Mouse (Mus musculus) embryonic facial prominence, embryonic 13.5 days (tissue): Measurements from ENCODE around the gene Rybp. TPM values are rescaled to one million over a fixed set of nuclear protein-coding genes. Genes with fewer than 3 reads are reported as not detected.

Source experiments
- ATAC-seq: fragments of 200-750 bp; cut with Nextera tagmentation; 2 replicates; pipeline ENCODE4 v1.8.0; 2017; ENCODE audit warnings: low read depth; ENCODE audit not compliant: insufficient number of reproducible peaks, insufficient read depth, low FRiP score, low TSS enrichment
- H3K27ac ChIP-seq: fragments of 300-500 bp; sonication (generic); 2 replicates; pipeline ENCODE4 v1.5.1; 2015; ENCODE audit warnings: moderate library complexity, mild to moderate bottlenecking, inconsistent platforms
- H3K27me3 ChIP-seq: fragments of 300-500 bp; sonication (generic); 2 replicates; pipeline ENCODE4 v1.6.1; 2015; ENCODE audit warnings: mild to moderate bottlenecking, inconsistent platforms
- H3K36me3 ChIP-seq: fragments of 300-500 bp; sonication (generic); 2 replicates; pipeline ENCODE4 v1.6.1; 2015; ENCODE audit warnings: mild to moderate bottlenecking, inconsistent platforms
- H3K4me1 ChIP-seq: fragments of 300-500 bp; sonication (generic); 2 replicates; pipeline ENCODE4 v1.6.1; 2015; ENCODE audit warnings: inconsistent platforms
- H3K4me2 ChIP-seq: fragments of 300-500 bp; sonication (generic); 2 replicates; pipeline ENCODE4 v1.6.1; 2015; ENCODE audit warnings: moderate library complexity, mild to moderate bottlenecking, inconsistent platforms
- H3K4me3 ChIP-seq: fragments of 300-500 bp; sonication (generic); 2 replicates; pipeline ENCODE4 v1.5.1; 2015; ENCODE audit warnings: mild to moderate bottlenecking, inconsistent platforms
- H3K9ac ChIP-seq: fragments of 300-500 bp; sonication (generic); 2 replicates; pipeline ENCODE4 v1.6.1; 2015; ENCODE audit warnings: mild to moderate bottlenecking, inconsistent platforms
- H3K9me3 ChIP-seq: fragments of 300-500 bp; sonication (generic); 2 replicates; pipeline ENCODE4 v1.6.1; 2016; ENCODE audit warnings: inconsistent platforms
- WGBS: fragments of 180-500 bp; shearing (Covaris S2); methylation state at CpG from one replicate; pipeline ENCODE4 v1.1.7; 2015; ENCODE audit warnings: mixed read lengths; 5-methylcytosine and 5-hydroxymethylcytosine counted together
- polyA plus RNA-seq: library from polyadenylated mRNA; unstranded; fragments of >200 nt; fragmentation: Nextera tagmentation; extraction: Ambion mirVana; gene quantifications from 2 replicates; pipeline ENCODE4 v1.2.1, GENCODE M21; 2015

Rybp gene
- polyA plus RNA-seq, 1 experiment from 2014 or later: 22.0 TPM

- Histone ChIP-seq H3K4me1 (peaks cover 36% of the 10 kb centered on the region), H3K27me3 (peaks cover 20% of the 10 kb centered on the region; the same call in 1 of the 2 replicates), H3K36me3 (no peaks in the 10 kb centered on the region), H3K9me3 (no peaks in the 10 kb centered on the region), H3K27ac (no peak overlapping the region), H3K4me3 (no peak overlapping the region), H3K9ac (no peak overlapping the region), H3K4me2 (no peak overlapping the region)
- WGBS: 53% methylated on average over 7 of the region's 7 CpGs
- no peak for ATAC-seq
These were observed 82.8 kb downstream of the Rybp start for GRCm38 (mm10) chr6:100204436-100204835.

DNA sequence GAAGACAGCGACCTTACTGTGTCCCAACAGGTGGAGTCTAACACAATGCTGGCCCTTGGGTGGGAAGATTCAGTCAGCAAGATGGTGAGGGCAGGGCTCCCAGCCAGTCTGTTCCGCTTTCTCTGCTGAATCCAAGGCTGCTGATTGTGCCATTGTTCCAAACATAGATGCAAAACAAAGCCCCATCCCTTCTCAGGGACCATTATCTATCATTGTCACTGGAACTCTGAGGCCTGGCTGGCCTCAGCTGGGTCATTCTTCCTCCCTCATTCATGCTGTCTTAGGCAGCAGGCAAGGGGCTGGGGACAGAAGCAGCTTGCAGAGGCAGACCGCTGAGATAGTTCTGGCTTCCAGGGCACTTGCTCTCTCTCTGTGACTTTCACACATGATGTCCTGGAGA, 83.8 kb downstream of the Rybp start:
- no peak overlapping the region for H3K27ac ChIP-seq
- no peak overlapping the region for H3K9ac ChIP-seq
- no peaks in the 10 kb centered on the region for H3K36me3 ChIP-seq
- no peak overlapping the region for H3K4me2 ChIP-seq
- H3K4me3 ChIP-seq: no peak overlapping the region
- peaks cover 31% of the 10 kb centered on the region for H3K4me1 ChIP-seq
- no peak for ATAC-seq
- H3K9me3 ChIP-seq: no peaks in the 10 kb centered on the region
- H3K27me3 ChIP-seq: peaks cover 20% of the 10 kb centered on the region; the same call in 1 of the 2 replicates
- 69% methylated on average over 3 of the region's 3 CpGs for WGBS

DNA sequence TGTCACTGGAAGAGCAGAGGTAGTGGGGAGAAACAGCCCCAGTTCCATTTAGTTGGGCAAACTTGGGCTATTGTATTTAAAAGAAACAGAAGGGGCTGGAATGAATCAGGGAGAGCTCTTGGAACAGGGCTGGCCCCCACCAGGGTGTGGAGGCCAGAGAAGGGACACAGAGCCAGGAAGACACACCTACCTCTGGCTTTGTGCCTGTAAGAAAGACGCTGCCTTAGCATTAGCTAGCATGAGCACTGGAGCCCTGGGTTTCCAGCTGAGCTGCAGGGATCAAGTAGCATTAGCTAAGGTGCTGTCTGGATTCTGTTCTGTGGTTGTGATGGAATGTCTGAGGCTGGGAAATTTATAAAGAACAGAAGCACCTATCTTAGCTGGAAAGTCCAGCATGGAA, 85.2 kb downstream of the Rybp start:
- 29% methylated on average over 1 of the region's 1 CpGs for WGBS
- Histone ChIP-seq H3K27ac (no peak overlapping the region), H3K4me1 (peaks cover 34% of the 10 kb centered on the region), H3K4me3 (no peak overlapping the region), H3K36me3 (no peaks in the 10 kb centered on the region), H3K9ac (no peak overlapping the region), H3K4me2 (no peak overlapping the region), H3K27me3 (peaks cover 14% of the 10 kb centered on the region; the same call in 1 of the 2 replicates), H3K9me3 (no peaks in the 10 kb centered on the region)
- ATAC-seq: no peak

DNA sequence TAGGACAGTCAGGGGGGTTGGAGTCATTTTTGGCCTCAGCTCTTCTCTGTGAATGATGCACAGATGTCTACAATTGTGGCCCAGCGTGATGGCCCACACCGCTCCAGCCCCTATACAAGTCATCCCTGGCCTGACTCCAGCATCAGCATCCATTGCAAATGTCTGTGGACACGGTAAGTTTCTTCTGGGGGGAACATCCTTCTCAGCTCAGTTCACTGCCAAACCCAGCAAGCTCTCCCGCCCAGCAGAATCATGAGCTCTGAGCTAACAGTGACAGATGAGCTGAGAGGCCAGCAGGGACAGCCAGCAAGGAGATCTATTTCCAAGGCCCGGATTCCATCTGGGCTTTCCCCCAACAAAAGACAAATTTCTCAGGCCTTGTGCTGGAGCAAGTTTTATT, 90.2 kb downstream of the Rybp start:
- H3K4me3 ChIP-seq: no peak overlapping the region
- H3K9me3 ChIP-seq: no peaks in the 10 kb centered on the region
- H3K9ac ChIP-seq: no peak overlapping the region
- no peaks in the 10 kb centered on the region; the same call in 1 of the 2 replicates for H3K27me3 ChIP-seq
- H3K36me3 ChIP-seq: no peaks in the 10 kb centered on the region
- ATAC-seq: no peak
- H3K4me2 ChIP-seq: no peak overlapping the region
- WGBS: 38% methylated on average over 5 of the region's 5 CpGs
- peak overlapping the region; percentile 77 for H3K27ac ChIP-seq
- H3K4me1 ChIP-seq: peaks cover 53% of the 10 kb centered on the region

GRCm38 (mm10) chr6:100195870-100196409, 91.3 kb downstream of the Rybp start:
- 9% methylated on average over 7 of the region's 7 CpGs for WGBS
- Histone ChIP-seq H3K9me3 (no peaks in the 10 kb centered on the region), H3K27me3 (no peaks in the 10 kb centered on the region; the same call in 1 of the 2 replicates), H3K27ac (peak overlapping the region; percentile 30), H3K4me3 (no peak overlapping the region), H3K36me3 (no peaks in the 10 kb centered on the region), H3K4me2 (0 out of 2 replicates have a peak overlapping the region, but pooled peaks have one; percentile 0), H3K4me1 (peaks cover 47% of the 10 kb centered on the region), H3K9ac (no peak overlapping the region)
- ATAC-seq: 0 out of 2 replicates have a peak, but pooled peaks have one; percentile 12

- no peak overlapping the region for H3K4me3 ChIP-seq
- H3K4me1 ChIP-seq: peaks cover 47% of the 10 kb centered on the region
- no peak overlapping the region for H3K4me2 ChIP-seq
- H3K36me3 ChIP-seq: no peaks in the 10 kb centered on the region
- no peak for ATAC-seq
- 0 out of 2 replicates have a peak overlapping the region, but pooled peaks have one; percentile 30 for H3K27ac ChIP-seq
- peaks cover 2% of the 10 kb centered on the region; the same call in 1 of the 2 replicates for H3K27me3 ChIP-seq
- no peak overlapping the region for H3K9ac ChIP-seq
- H3K9me3 ChIP-seq: no peaks in the 10 kb centered on the region
- WGBS: 63% methylated on average over 5 of the region's 5 CpGs
These were observed 92.2 kb downstream of the Rybp start for GRCm38 (mm10) chr6:100195091-100195490.

DNA sequence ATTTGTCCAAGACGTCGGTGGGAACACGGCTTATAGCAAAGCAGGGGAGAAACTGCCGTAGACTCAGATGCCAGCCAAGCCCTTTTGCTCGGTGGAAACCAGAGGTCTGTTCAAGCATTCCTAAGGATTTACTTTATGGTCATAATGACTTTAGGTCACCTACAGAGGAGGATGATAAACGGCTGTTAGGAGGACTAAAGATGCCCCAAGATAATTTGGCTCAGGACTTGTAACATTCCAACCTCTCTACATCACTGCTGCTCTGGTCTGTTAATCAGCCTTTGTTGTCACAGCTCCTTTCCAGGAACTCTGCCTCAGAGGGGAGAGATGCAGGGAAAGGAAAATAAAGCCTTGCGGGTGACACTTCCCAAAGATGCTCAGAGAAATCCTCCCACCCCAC, 93.5 kb downstream of the Rybp start:
- Histone ChIP-seq H3K4me1 (peaks cover 47% of the 10 kb centered on the region), H3K9ac (no peak overlapping the region), H3K4me3 (no peak overlapping the region), H3K36me3 (no peaks in the 10 kb centered on the region), H3K27ac (no peak overlapping the region), H3K4me2 (no peak overlapping the region), H3K27me3 (peaks cover 5% of the 10 kb centered on the region; the same call in 1 of the 2 replicates), H3K9me3 (no peaks in the 10 kb centered on the region)
- WGBS: 71% methylated on average over 7 of the region's 7 CpGs
- no peak for ATAC-seq

- Histone ChIP-seq H3K9ac (0 out of 2 replicates have a peak overlapping the region, but pooled peaks have one; percentile 16), H3K4me1 (peaks cover 43% of the 10 kb centered on the region), H3K36me3 (no peaks in the 10 kb centered on the region), H3K4me2 (no peak overlapping the region), H3K27me3 (peaks cover 8% of the 10 kb centered on the region; the same call in 1 of the 2 replicates), H3K27ac (peak overlapping the region; percentile 1; the same call in 1 of the 2 replicates), H3K4me3 (no peak overlapping the region), H3K9me3 (no peaks in the 10 kb centered on the region)
- no peak for ATAC-seq
- 48% methylated on average over 4 of the region's 4 CpGs for WGBS
These were observed 94.5 kb downstream of the Rybp start for GRCm38 (mm10) chr6:100192691-100193229.

DNA sequence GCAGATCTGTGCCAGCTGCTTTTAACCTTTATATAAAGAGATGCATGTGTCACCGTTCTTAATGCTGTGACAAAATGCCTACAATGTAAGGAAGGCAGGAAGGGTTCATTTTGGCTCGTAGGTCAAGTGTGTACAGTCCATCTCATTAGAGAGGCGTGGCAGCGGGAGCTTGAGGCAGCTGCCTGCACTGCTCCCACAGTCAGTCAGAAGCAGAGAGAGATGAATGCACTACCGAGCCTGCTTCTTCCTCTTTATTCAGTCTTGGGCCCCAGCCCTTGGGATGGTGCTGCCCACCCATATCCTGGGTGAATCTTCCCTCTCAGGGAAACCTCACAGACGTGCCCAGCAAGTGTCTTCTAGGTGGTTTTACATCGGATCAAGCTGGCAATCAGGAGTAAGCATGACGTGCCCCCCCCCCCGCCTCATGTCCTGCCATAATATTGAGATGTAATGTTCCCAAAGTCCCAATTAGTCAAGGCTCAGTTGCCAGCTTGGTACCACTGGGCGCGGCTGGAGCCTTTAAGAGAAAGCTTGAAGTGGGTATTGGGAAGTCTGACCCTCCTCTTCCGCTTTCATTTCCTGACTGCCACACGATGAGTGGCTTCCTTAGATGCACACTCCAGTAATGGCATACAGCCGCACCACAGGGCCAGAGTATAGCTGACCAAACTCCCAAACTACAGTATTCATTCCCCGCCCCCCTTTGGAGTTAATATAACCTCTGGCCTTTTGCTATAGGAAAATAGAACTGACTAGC, 96.3 kb downstream of the Rybp start:
- Histone ChIP-seq H3K4me1 (peaks cover 29% of the 10 kb centered on the region), H3K27me3 (peaks cover 10% of the 10 kb centered on the region; the same call in 1 of the 2 replicates), H3K4me2 (no peak overlapping the region), H3K36me3 (no peaks in the 10 kb centered on the region), H3K9ac (no peak overlapping the region), H3K4me3 (no peak overlapping the region), H3K9me3 (no peaks in the 10 kb centered on the region), H3K27ac (no peak overlapping the region)
- WGBS: 83% methylated on average over 15 of the region's 15 CpGs
- ATAC-seq: no peak

GRCm38 (mm10) chr6:100190310-100190709, 97.0 kb downstream of the Rybp start:
- Histone ChIP-seq H3K36me3 (no peaks in the 10 kb centered on the region), H3K9ac (no peak overlapping the region), H3K27ac (no peak overlapping the region), H3K9me3 (no peaks in the 10 kb centered on the region), H3K4me1 (peaks cover 22% of the 10 kb centered on the region), H3K4me2 (no peak overlapping the region), H3K4me3 (no peak overlapping the region), H3K27me3 (peaks cover 10% of the 10 kb centered on the region; the same call in 1 of the 2 replicates)
- no peak for ATAC-seq
- WGBS: 82% methylated on average over 10 of the region's 10 CpGs

DNA sequence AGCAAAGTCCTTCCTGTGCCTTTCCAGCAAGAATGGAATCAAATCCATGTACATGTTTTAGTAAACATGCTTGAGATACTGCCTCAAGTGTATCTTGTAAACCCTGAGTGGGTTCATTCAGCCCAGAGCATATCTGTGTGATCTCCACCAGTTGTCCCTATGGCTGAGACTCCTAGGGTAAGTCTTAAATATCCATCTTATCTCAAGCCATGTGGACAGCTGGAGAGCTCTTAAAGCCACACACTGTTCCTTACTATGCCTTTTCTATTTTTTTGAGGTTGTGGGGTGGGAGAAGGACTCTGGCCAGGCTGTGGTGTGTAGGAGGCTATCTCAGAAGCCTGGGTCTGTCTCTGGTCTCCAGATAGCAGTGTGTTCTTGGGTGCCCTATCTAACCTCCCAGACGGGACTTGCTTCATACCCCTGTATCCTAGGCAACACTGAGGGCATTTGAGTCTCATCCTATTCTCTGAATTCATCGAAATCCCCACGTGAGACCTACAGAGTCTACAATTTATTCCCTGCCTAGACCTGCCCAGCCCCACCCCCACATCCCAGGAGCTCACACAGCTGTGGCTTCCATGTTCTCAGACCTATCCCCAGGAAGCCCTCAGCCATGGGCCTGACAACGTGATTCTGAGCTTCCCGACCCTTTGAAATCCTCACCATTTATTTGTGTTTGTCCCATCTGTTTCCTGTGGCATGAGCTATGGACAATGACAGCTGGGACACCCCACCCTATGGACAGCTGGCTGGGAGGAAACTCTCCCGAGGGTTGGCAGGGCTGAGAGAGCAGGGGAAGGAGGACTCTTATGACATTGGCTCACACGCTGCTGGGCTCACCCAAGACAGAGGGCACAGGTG, 98.2 kb downstream of the Rybp start:
- Histone ChIP-seq H3K4me1 (peaks cover 14% of the 10 kb centered on the region), H3K9me3 (no peaks in the 10 kb centered on the region), H3K4me2 (no peak overlapping the region), H3K4me3 (no peak overlapping the region), H3K27me3 (peaks cover 10% of the 10 kb centered on the region), H3K36me3 (no peaks in the 10 kb centered on the region), H3K9ac (no peak overlapping the region), H3K27ac (no peak overlapping the region)
- 61% methylated on average over 7 of the region's 7 CpGs for WGBS
- ATAC-seq: no peak
